Mouse (Mus musculus): ENCODE measurements around the gene Mknk2. TPM values are rescaled to one million over a fixed set of nuclear protein-coding genes. Genes with fewer than 3 reads are reported as not detected.
A peak's percentile ranks its signal among the peaks of the same experiment; 100 is the strongest.
"Not testable (repeated sequence)": the region's sequence is repeated elsewhere in the genome, so short reads cannot be mapped to it uniquely, and the experiment has no call there.

Gene Mknk2
- polyA plus RNA-seq, 1 experiment = 54.6 TPM

DNA sequence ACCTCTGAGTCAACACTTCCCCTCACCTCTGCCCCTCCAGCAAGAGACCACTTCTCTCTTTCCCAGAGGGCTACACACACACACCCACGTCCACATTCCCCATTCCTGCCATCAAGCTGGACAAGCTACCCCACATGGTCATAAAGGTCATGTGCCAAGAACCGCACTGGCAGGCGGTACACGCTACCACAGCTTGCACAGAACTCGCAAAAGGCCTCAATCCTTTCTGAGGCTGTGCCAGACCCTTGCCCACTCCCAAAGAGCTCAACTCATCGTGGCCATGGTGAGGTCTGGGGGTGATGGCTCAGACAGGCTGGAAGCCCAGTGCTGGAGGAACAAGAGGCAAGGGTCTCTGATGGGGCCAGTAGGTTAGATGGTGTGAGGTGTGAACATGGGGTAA, 23.0 kb downstream of the Mknk2 start:
- Histone ChIP-seq H3K27me3 (ENCODE audit: control insufficient read depth, insufficient read depth, low read length, poor library complexity, severe bottlenecking) (no peaks in the 10 kb centered on the region), H3K9ac (ENCODE audit: low read depth, poor library complexity, severe bottlenecking) (peak overlapping the region; percentile 81; the same call in 1 of the 2 replicates), H3K4me3 (ENCODE audit: low read depth, low read length) (no peak overlapping the region), H3K9me3 (replicated peaks; ENCODE audit: control insufficient read depth, insufficient read depth, low read length, poor library complexity, severe bottlenecking) (no peaks in the 10 kb centered on the region), H3K27ac (ENCODE audit: insufficient read depth, low read length) (no peak overlapping the region), H3K36me3 (ENCODE audit: control insufficient read depth, insufficient read depth, low read length, poor library complexity, severe bottlenecking) (no peaks in the 10 kb centered on the region), H3K4me1 (ENCODE audit: control insufficient read depth, insufficient read depth, low read length) (peaks cover 9% of the 10 kb centered on the region)
- no peak for TF ChIP-seq CTCF (IDR thresholded peaks at IDR 0.05; ENCODE audit: low read depth, low read length)
- no peak for TF ChIP-seq EP300 (IDR thresholded peaks at IDR 0.05; ENCODE audit: insufficient read depth, low read depth, low read length)
- no peak for TF ChIP-seq POLR2A (IDR thresholded peaks at IDR 0.05; ENCODE audit: insufficient read depth, low read length)

DNA sequence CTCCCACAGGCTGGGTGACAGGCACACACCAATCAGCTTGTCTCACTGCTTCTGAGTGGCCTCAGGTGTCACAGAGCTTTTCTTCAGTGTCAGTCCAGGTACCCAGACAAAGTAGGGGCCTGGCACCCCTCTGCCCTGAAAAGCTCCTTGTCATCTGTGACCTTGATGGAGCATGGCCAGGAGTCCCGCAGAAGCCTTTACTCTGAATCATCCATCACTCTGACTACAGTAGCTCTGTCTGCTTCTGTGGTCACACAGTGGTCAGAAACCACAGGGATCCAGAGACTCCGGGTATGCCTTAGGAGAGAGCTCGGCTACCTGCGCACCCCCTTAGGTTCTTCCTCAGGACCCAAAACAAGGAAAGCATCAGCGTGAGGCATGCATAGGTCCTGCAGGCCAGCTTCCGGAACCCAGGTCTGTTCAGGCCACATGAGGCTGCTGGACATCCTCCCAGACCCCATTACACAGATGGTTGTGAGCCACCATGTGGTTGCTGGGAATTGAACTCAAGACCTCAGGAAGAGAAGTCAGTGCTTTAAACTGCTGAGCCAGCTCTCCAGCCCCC, 24.7 kb downstream of the Mknk2 start:
- TF ChIP-seq EP300 (IDR thresholded peaks at IDR 0.05; ENCODE audit: insufficient read depth, low read depth, low read length) = no peak
- no peak for TF ChIP-seq POLR2A (IDR thresholded peaks at IDR 0.05; ENCODE audit: insufficient read depth, low read length)
- TF ChIP-seq CTCF (IDR thresholded peaks at IDR 0.05; ENCODE audit: low read depth, low read length) = no peak
- no peaks in the 10 kb centered on the region for H3K9me3 ChIP-seq (replicated peaks; ENCODE audit: control insufficient read depth, insufficient read depth, low read length, poor library complexity, severe bottlenecking)

DNA sequence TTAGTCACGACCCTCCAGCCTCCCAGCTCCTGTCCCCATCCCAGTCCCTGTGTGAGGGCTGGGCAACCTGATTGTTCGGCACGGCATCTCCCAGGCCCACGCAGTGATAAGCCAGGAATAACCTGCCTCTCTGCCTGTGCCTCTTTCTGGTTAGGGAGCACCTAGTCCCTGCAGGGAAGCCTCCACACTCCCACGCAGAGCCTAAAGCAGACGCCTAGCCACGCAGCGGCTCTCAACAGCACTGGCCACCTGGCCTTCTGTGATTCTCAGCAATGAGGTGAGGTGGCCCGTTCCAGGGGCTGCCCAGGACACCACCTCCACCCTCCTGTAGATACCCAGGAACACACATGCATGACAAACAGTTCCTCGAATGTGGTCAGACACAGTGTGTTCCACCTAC, 27.5 kb downstream of the Mknk2 start:
- Histone ChIP-seq H3K9me3 (replicated peaks; ENCODE audit: control insufficient read depth, insufficient read depth, low read length, poor library complexity, severe bottlenecking) (no peaks in the 10 kb centered on the region), H3K4me1 (ENCODE audit: control insufficient read depth, insufficient read depth, low read length) (peaks cover 4% of the 10 kb centered on the region), H3K9ac (ENCODE audit: low read depth, poor library complexity, severe bottlenecking) (no peak overlapping the region), H3K27me3 (ENCODE audit: control insufficient read depth, insufficient read depth, low read length, poor library complexity, severe bottlenecking) (no peaks in the 10 kb centered on the region), H3K27ac (ENCODE audit: insufficient read depth, low read length) (no peak overlapping the region), H3K4me3 (ENCODE audit: low read depth, low read length) (no peak overlapping the region), H3K36me3 (ENCODE audit: control insufficient read depth, insufficient read depth, low read length, poor library complexity, severe bottlenecking) (no peaks in the 10 kb centered on the region; the same call in 1 of the 2 replicates)
- TF ChIP-seq POLR2A (IDR thresholded peaks at IDR 0.05; ENCODE audit: insufficient read depth, low read length) (no peak), EP300 (IDR thresholded peaks at IDR 0.05; ENCODE audit: insufficient read depth, low read depth, low read length) (no peak), CTCF (IDR thresholded peaks at IDR 0.05; ENCODE audit: low read depth, low read length) (no peak)

More for the DNA sequence above, 24.7 kb downstream of the Mknk2 start:
- Histone ChIP-seq H3K36me3 (ENCODE audit: control insufficient read depth, insufficient read depth, low read length, poor library complexity, severe bottlenecking) (no peaks in the 10 kb centered on the region), H3K27ac (ENCODE audit: insufficient read depth, low read length) (no peak overlapping the region), H3K9ac (ENCODE audit: low read depth, poor library complexity, severe bottlenecking) (no peak overlapping the region), H3K4me3 (ENCODE audit: low read depth, low read length) (no peak overlapping the region), H3K27me3 (ENCODE audit: control insufficient read depth, insufficient read depth, low read length, poor library complexity, severe bottlenecking) (no peaks in the 10 kb centered on the region), H3K4me1 (ENCODE audit: control insufficient read depth, insufficient read depth, low read length) (peaks cover 7% of the 10 kb centered on the region)

DNA sequence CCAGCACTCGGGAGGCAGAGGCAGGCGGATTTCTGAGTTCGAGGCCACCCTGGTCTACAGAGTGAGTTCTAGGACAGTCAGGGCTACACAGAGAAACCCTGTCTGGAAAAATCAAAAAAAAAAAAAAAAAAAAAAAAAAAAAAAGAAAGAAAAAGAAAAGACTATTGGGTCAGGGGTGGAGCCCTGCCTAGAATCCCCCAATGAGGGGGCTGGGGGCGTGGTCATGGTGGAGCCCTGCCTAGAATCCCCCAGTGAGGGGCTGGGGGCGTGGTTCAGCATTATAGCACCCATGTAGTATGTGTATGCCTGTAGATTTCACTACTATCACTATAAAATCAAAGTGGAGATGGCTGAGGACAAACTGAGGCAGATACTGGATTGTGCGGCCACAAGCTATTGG, 28.0 kb downstream of the Mknk2 start:
- H3K4me1 ChIP-seq (ENCODE audit: control insufficient read depth, insufficient read depth, low read length); H3K27me3 ChIP-seq (ENCODE audit: control insufficient read depth, insufficient read depth, low read length, poor library complexity, severe bottlenecking); H3K9me3 ChIP-seq (replicated peaks; ENCODE audit: control insufficient read depth, insufficient read depth, low read length, poor library complexity, severe bottlenecking); H3K36me3 ChIP-seq (ENCODE audit: control insufficient read depth, insufficient read depth, low read length, poor library complexity, severe bottlenecking); H3K4me3 ChIP-seq (ENCODE audit: low read depth, low read length); H3K27ac ChIP-seq (ENCODE audit: insufficient read depth, low read length); H3K9ac ChIP-seq (ENCODE audit: low read depth, poor library complexity, severe bottlenecking): not testable (repeated sequence)

DNA sequence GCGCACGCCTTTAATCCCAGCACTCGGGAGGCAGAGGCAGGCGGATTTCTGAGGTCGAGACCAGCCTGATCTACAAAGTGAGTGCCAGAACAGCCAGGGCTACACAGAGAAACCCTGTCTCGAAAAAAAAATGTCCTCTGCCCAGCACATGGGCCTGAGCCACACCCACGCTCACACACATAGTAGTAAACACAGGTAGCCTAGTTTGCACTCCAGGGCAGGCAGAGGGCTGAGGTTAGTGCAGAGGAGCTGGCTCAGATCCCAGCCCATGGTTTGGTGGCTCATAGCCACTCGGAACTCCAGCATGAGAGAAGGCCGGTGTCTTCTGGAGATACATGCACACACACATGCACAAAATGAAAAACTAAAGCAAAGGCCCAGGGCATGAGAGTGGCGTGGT, 31.0 kb downstream of the Mknk2 start:
- H3K9me3 ChIP-seq (replicated peaks; ENCODE audit: control insufficient read depth, insufficient read depth, low read length, poor library complexity, severe bottlenecking) = no peaks in the 10 kb centered on the region
- no peak overlapping the region for H3K4me3 ChIP-seq (ENCODE audit: low read depth, low read length)
- TF ChIP-seq EP300 (IDR thresholded peaks at IDR 0.05; ENCODE audit: insufficient read depth, low read depth, low read length) = no peak
- no peak for TF ChIP-seq CTCF (IDR thresholded peaks at IDR 0.05; ENCODE audit: low read depth, low read length)
- TF ChIP-seq POLR2A (IDR thresholded peaks at IDR 0.05; ENCODE audit: insufficient read depth, low read length) = no peak
- no peaks in the 10 kb centered on the region for H3K27me3 ChIP-seq (ENCODE audit: control insufficient read depth, insufficient read depth, low read length, poor library complexity, severe bottlenecking)
- H3K4me1 ChIP-seq (ENCODE audit: control insufficient read depth, insufficient read depth, low read length) = no peaks in the 10 kb centered on the region
- H3K9ac ChIP-seq (ENCODE audit: low read depth, poor library complexity, severe bottlenecking) = no peak overlapping the region
- H3K27ac ChIP-seq (ENCODE audit: insufficient read depth, low read length) = no peak overlapping the region
- peaks cover 21% of the 10 kb centered on the region for H3K36me3 ChIP-seq (ENCODE audit: control insufficient read depth, insufficient read depth, low read length, poor library complexity, severe bottlenecking)

DNA sequence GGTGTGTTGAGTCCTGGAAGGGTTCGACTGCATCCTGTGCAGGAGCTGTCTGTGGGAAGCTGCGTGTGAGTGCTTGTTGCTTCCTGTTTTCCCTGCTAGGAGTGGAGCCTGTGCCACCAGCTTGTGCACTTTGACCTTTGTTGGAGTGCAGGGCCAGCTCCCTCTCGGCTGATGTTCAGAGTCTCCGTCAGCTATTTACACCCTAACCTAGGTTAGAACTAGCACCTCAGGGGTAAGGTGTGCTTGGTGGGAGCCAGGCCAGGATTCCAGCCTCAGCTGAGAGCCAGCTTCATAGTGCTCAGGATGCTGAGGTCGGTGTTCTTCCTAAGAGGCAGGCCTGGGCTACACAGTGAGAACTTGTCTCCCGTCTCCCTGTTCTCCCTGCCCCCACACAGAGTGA, 42.6 kb downstream of the Mknk2 start:
- Histone ChIP-seq H3K27ac (ENCODE audit: insufficient read depth, low read length) (no peak overlapping the region), H3K9me3 (replicated peaks; ENCODE audit: control insufficient read depth, insufficient read depth, low read length, poor library complexity, severe bottlenecking) (no peaks in the 10 kb centered on the region), H3K4me1 (ENCODE audit: control insufficient read depth, insufficient read depth, low read length) (no peaks in the 10 kb centered on the region), H3K27me3 (ENCODE audit: control insufficient read depth, insufficient read depth, low read length, poor library complexity, severe bottlenecking) (no peaks in the 10 kb centered on the region), H3K4me3 (ENCODE audit: low read depth, low read length) (no peak overlapping the region), H3K9ac (ENCODE audit: low read depth, poor library complexity, severe bottlenecking) (no peak overlapping the region), H3K36me3 (ENCODE audit: control insufficient read depth, insufficient read depth, low read length, poor library complexity, severe bottlenecking) (peaks cover 19% of the 10 kb centered on the region)
- TF ChIP-seq POLR2A (IDR thresholded peaks at IDR 0.05; ENCODE audit: insufficient read depth, low read length) (no peak), CTCF (IDR thresholded peaks at IDR 0.05; ENCODE audit: low read depth, low read length) (no peak)

All from ES-Bruce4 (cell line).